Mouse (Mus musculus) 3134 (cell line): Measurements from ENCODE around the gene Ppp2r5c.

Experiments used
- DNase-seq: peaks from one replicate; pipeline ENCODE4 v3.0.0-alpha.2; 2011; ENCODE audit warnings: low spot score; ENCODE audit not compliant: insufficient read length; ENCODE audit errors: extremely low read depth

Ppp2r5c gene

DNA sequence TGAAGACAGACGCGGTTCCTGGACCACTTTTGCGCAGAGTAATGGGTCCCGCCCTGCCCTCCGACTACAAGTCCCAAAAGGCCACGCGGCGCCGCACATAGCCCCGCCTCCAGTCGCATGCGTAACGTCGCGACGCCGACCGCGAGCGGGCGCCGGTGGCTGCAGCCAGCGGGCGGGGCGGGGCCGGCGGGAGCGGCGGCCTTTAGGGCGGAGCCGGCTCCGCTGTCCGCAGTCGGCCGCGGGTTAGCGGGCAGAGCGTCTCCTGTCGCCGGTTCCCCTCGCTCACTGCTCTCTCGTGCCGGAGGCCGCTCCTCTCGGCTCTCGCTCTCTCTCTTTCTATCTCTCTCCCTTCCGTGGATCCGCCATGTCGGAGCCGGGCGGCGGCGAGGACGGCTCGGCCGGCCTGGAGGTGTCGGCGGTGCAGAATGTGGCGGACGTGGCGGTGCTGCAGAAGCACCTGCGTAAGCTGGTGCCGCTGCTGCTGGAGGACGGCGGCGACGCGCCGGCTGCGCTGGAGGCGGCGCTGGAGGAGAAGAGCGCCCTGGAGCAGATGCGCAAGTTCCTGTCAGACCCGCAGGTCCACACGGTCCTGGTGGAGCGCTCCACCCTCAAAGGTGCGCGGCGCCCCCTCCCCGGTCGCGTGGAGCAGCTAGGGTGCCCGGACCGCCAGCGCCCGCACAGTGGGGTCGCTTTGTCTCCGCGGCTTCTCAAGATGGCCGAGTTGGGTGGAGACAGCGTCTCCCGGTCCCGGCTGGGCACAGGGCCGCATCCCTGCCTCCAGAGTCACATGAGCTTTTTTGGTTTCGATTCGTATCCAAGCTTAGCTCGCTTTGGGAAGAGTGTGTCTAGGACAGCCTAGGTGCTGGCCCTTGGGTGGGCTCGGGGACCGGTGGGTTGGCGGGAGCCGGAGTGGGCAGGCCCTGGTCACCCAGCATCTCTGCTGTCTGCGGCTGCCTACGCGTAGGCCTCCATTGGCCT, 154.6 kb downstream of the Ppp2r5c start, which contains the start of gene Dync1h1:
TSS of gene Dync1h1 (plus strand) at position 212 of the 978 bp plus-strand sequence.
- peak; percentile 91 for DNase-seq

DNA sequence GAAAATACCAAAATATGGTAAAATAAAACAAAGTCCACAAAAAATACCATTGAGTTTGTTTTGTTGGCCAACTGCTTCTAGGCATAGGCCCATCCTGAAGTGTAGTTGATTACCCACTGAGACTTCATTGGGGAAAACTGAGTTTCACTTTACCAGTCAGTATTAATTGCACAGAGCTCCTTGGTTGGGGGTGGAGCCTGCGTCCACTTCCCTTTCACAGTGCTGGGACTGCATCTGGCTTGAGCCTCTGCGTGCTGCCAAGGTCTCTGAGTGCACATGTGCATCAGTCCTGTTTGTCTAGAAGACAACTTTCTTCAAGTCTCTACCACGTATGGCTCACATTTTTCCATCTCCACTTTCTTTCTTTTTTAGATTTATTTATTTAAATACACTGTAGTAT, 159.2 kb downstream of the Ppp2r5c start:
- no peak for DNase-seq

DNA sequence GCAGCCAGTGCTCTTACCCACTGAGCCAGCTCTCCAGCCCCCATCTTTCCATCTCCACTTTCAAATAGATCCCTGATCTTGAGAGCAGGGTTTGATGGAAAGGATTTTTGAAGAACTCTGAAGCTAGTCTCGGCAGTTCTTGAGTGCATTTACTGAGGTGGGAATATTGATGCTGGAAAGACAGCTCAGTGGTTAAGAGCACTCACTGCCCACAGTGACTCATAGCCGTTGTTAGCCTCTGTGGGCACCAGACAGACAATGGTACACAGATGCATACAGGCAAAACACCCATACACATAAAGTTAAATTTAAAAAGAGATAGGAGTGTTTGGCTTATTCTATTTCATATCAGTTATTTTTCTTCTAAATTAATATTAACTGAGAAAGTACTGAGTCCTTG, 159.8 kb downstream of the Ppp2r5c start:
- no peak for DNase-seq

DNA sequence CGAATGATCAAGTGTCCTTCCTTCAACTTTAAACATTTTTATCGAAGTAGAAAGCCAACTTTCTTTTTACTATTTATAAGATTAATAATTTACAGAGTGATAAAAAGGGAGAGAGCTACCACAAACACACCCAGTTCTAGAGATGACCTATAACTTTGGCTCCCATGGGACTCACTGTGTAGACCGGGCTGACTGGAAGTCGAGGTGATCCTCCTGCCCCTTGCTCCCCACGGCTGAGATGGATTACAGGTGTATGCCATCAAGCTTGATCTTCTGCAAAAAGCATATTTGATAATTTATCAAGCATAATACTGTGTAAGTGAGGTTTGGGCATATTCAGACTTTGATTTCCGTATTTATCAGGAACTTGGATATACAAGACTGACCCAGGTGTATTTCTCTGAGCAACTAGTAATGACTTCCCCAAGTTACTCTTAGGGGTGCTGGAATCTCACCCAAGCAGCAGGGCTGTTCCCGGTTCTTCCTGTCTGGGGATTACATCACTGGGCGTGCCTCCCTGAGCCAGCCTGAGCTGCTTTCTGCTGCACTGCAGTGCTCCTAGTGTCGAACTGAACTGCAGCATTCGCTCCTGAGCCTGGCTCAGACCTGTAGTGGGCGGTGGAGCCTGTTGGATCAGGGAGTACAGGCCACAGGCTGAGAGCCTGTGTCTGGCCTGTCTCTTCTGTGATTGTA, 161.7 kb downstream of the Ppp2r5c start:
- peak; percentile 62 for DNase-seq

DNA sequence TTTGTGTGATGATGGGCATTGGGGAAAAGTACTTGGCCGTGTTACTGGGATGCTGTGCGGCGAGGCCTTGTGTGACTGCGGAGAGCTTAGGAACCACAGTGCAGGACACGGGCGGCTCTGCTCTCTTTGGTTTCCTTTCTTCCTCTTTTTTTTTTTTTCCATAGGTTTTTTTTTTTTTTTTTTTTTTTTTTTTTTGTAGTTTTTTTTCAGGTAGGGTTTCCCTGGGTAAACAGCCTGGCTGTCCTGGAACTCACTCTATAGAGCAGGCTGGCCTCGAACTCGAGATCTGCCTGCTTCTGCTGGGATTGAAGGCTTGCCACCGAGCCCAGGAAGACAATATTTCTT, 162.2 kb downstream of the Ppp2r5c start:
- DNase-seq: no peak

DNA sequence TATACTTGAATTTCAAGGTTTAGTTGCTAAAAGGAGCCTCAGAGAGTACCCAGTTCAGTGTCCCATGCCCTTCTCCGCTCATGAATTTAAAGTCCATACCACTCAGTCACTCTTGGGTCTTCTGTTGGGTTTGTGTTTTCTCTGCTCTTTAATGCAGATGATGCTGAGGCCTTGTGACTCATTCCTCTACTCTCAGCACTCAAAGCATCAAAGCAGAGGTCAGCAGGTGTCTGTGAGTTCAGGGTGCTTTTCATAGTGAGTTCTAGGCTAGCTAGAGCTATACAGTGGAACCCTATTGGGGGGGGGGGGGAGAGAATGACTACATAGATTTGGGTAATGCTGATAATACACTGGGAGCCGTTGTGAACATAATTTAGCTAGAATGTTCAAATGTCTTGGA, 163.8 kb downstream of the Ppp2r5c start:
- no peak for DNase-seq

DNA sequence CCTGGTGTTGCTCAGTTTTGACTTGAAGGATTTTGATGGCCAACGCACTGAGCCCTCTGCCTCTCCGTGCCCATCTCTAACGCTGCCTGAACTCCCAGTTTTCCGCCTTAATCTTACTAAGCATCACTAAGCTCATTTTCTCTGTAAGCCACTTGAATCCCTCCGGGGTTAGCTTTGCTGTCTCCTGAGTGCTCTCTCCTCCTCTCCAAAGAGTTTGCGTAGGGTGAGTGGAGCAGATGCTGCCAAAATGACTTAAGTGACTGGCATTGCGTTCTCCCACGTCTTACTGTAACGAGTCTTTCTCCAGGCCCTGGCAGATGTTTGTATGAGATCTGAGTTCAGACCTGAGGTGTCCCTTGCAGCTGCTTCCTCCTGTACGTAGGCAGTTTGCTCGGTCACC, 183.1 kb downstream of the Ppp2r5c start:
- no peak for DNase-seq
